Mouse (Mus musculus) midbrain, embryonic 10.5 days (tissue): Measurements from ENCODE around the gene Irx2. TPM values are rescaled to one million over a fixed set of nuclear protein-coding genes. Genes with fewer than 3 reads are reported as not detected.
A peak's percentile ranks its signal among the peaks of the same experiment; 100 is the strongest.

ENCODE experiments used
- DNase-seq: peaks from one replicate; pipeline ENCODE4 v3.0.0-alpha.2; 2017; ENCODE audit warnings: low spot score
- H3K27ac ChIP-seq: fragments of 300-500 bp; sonication (generic); replicated peaks from 2 replicates; pipeline ENCODE4 v1.5.1; 2016; ENCODE audit warnings: mild to moderate bottlenecking
- H3K27me3 ChIP-seq: fragments of 300-500 bp; sonication (generic); 2 replicates; pipeline ENCODE4 v1.6.1; 2016; ENCODE audit warnings: low read depth, mild to moderate bottlenecking; ENCODE audit not compliant: poor library complexity, severe bottlenecking
- H3K36me3 ChIP-seq: fragments of 300-500 bp; sonication (generic); 2 replicates; pipeline ENCODE4 v1.6.1; 2016; ENCODE audit warnings: mild to moderate bottlenecking, moderate library complexity
- H3K4me1 ChIP-seq: fragments of 300-500 bp; sonication (generic); 2 replicates; pipeline ENCODE4 v1.6.1; 2016
- H3K4me3 ChIP-seq: fragments of 300-500 bp; sonication (generic); 2 replicates; pipeline ENCODE4 v1.5.1; 2016; ENCODE audit warnings: mild to moderate bottlenecking, moderate library complexity
- H3K9me3 ChIP-seq: fragments of 300-500 bp; sonication (generic); replicated peaks from 2 replicates; pipeline ENCODE4 v1.6.1; 2016; ENCODE audit warnings: mild to moderate bottlenecking
- WGBS: fragments of 180-500 bp; shearing (Covaris S2); methylation state at CpG from one replicate; pipeline ENCODE4 v1.1.7; 2016; 5-methylcytosine and 5-hydroxymethylcytosine counted together
- polyA plus RNA-seq: library from polyadenylated mRNA; unstranded; fragments of >200 nt; fragmentation: Nextera tagmentation; extraction: Ambion mirVana; gene quantifications from 2 replicates; pipeline ENCODE4 v1.2.1, GENCODE M21; 2016

Gene Irx2
- polyA plus RNA-seq, 1 experiment from 2014 or later: 26.8 TPM

DNA sequence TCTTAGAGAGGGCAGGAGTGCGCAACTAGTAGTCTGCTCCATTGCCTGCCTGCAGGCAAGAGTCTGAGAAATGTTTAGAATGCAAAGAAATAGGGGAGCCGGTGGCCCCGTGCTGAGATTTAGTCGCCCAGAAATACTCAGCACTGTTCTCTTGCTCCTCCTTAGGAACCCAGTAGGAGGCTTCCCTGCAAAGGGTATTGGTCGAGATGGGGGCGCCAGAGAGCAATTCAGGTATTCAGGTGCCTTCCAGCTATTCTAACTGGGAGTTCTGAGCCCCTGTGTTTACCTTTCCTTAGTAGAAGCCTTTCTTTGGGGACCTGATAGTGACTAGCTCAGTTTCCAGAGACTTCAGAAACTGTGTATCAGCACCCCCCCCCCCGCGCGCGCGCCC, 11.5 kb downstream of the Irx2 start:
- no peaks in the 10 kb centered on the region for H3K9me3 ChIP-seq
- no peaks in the 10 kb centered on the region for H3K36me3 ChIP-seq
- H3K4me3 ChIP-seq: peak overlapping the region; percentile 51
- H3K4me1 ChIP-seq: peaks cover 55% of the 10 kb centered on the region
- H3K27me3 ChIP-seq: peaks cover 90% of the 10 kb centered on the region
- peak; percentile 45 for DNase-seq
- 4% methylated on average over 11 of the region's 11 CpGs for WGBS
- peak overlapping the region; percentile 75 for H3K27ac ChIP-seq

DNA sequence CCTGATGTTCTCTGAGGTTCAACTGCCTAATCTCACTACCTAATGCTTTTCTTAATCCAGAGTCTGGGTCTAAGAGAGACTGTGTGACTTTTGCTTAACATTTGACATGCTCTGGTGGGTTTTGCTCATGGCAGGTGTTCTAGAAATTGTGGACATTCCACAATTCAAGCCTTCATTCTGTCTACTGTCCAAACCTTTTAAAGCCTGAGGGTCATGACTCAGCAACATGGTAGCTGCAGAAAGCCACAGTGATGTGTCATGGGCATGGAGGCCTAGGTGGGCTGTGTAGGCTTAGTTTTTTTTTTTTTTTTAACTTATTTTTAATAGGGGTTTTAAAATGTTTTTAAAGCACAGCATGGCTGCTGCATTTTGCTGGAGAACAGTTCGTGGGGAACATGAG, 27.8 kb downstream of the Irx2 start:
- DNase-seq: no peak
- no peak overlapping the region for H3K4me3 ChIP-seq
- WGBS: 64% methylated on average over 1 of the region's 1 CpGs
- H3K4me1 ChIP-seq: peaks cover 7% of the 10 kb centered on the region
- no peaks in the 10 kb centered on the region; the same call in 1 of the 2 replicates for H3K27me3 ChIP-seq
- no peaks in the 10 kb centered on the region for H3K9me3 ChIP-seq
- H3K36me3 ChIP-seq: no peaks in the 10 kb centered on the region
- H3K27ac ChIP-seq: no peak overlapping the region

DNA sequence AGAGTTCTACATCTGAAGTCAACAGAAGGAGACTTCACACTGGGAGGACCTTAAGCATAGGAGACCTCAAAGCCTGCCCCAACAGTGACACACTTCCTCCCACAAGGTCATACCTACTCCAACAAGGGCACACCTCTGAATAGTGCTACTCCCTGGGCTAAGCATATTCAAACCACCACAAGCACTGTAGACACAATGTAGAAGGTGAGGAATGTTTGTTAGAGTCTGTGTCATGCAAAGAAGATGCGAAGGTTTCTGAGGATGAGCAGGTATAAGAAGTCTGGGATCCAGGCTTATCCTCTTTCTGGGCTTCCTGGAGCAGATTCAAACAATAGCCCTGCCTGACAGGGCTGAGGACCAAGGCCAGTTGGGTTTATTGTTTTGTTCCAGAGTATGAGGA, 47.2 kb downstream of the Irx2 start:
- 92% methylated on average over 1 of the region's 1 CpGs for WGBS
- Histone ChIP-seq H3K4me1 (0 out of 2 replicates have a peak, but pooled peaks cover 4% of the 10 kb centered on the region), H3K4me3 (no peak overlapping the region), H3K36me3 (no peaks in the 10 kb centered on the region), H3K27ac (no peak overlapping the region), H3K27me3 (no peaks in the 10 kb centered on the region), H3K9me3 (no peaks in the 10 kb centered on the region)
- DNase-seq: no peak
